Mouse (Mus musculus) thymus, adult 2 months (tissue): Measurements from ENCODE around the gene Mkks. TPM values are rescaled to one million over a fixed set of nuclear protein-coding genes. Genes with fewer than 3 reads are reported as not detected.

Experiments used
- DNase-seq: peaks from one replicate; pipeline ENCODE4 v3.0.0; 2021
- H3K27ac ChIP-seq: fragments of 200-500 bp; 2 replicates; pipeline ENCODE4 v1.5.1; 2012; ENCODE audit warnings: low read length, control low read depth; ENCODE audit not compliant: control insufficient read depth, insufficient read depth
- H3K27me3 ChIP-seq: fragments of 200-500 bp; 2 replicates; pipeline ENCODE4 v1.6.1; 2012; ENCODE audit warnings: mild to moderate bottlenecking, low read length, moderate library complexity, mixed read lengths; ENCODE audit not compliant: control insufficient read depth, insufficient read depth
- H3K36me3 ChIP-seq: fragments of 200-500 bp; 2 replicates; pipeline ENCODE4 v1.6.1; 2012; ENCODE audit warnings: mild to moderate bottlenecking, low read length, moderate library complexity; ENCODE audit not compliant: control insufficient read depth, insufficient read depth
- H3K4me1 ChIP-seq: fragments of 200-500 bp; replicated peaks from 2 replicates; pipeline ENCODE4 v1.6.1; 2012; ENCODE audit warnings: low read length; ENCODE audit not compliant: control insufficient read depth, insufficient read depth
- H3K4me3 ChIP-seq: fragments of 200-500 bp; 2 replicates; pipeline ENCODE4 v1.5.1; 2012; ENCODE audit warnings: mild to moderate bottlenecking, low read length, control low read depth, moderate library complexity; ENCODE audit not compliant: control insufficient read depth, insufficient read depth
- CTCF ChIP-seq: fragments of 200-500 bp; IDR thresholded peaks from 2 replicates; pipeline ENCODE4 v1.5.1; 2012; ENCODE audit warnings: mild to moderate bottlenecking, control low read depth, low read length, moderate library complexity, borderline replicate concordance; ENCODE audit not compliant: control insufficient read depth, poor library complexity, insufficient read depth; ENCODE audit errors: extremely low read depth
- POLR2A ChIP-seq: fragments of 200-500 bp; IDR thresholded peaks from 2 replicates; pipeline ENCODE4 v1.6.1; 2012; ENCODE audit warnings: mild to moderate bottlenecking, low read length, control low read depth, moderate library complexity; ENCODE audit not compliant: control insufficient read depth, poor library complexity, insufficient read depth; ENCODE audit errors: extremely low read depth
- WGBS: fragments of 180-500 bp; shearing (Covaris S2); methylation state at CpG from one replicate; pipeline ENCODE4 v1.1.7; 2018; 5-methylcytosine and 5-hydroxymethylcytosine counted together
- polyA plus RNA-seq: library from polyadenylated mRNA; depleted of rRNA; stranded (reverse); fragments of >200 nt; gene quantifications from 2 replicates; pipeline ENCODE4 v1.2.3, GENCODE M21; 2012; rRNA removed

The Mkks gene
- polyA plus RNA-seq, 1 experiment, result 4.6 TPM

GRCm38 (mm10) chr2:136837994-136838393, 53.2 kb downstream of the Mkks start:
- WGBS, result 78% methylated on average over 1 of the region's 1 CpGs
- Histone ChIP-seq H3K36me3 (no peaks in the 10 kb centered on the region), H3K27me3 (no peaks in the 10 kb centered on the region), H3K4me3 (no peak overlapping the region), H3K27ac (no peak overlapping the region), H3K4me1 (no peaks in the 10 kb centered on the region)
- TF ChIP-seq POLR2A (no peak), CTCF (no peak)
- no peak for DNase-seq

- no peak overlapping the region for H3K27ac ChIP-seq
- H3K4me1 ChIP-seq, result no peaks in the 10 kb centered on the region
- no peak for DNase-seq
- 81% methylated on average over 3 of the region's 3 CpGs for WGBS
- no peak overlapping the region for H3K4me3 ChIP-seq
- TF ChIP-seq CTCF, result no peak
- no peak for TF ChIP-seq POLR2A
- H3K36me3 ChIP-seq, result no peaks in the 10 kb centered on the region
- no peaks in the 10 kb centered on the region for H3K27me3 ChIP-seq
These were observed 55.3 kb downstream of the Mkks start for GRCm38 (mm10) chr2:136835882-136836281.

- H3K36me3 ChIP-seq, result no peaks in the 10 kb centered on the region
These were observed 56.5 kb downstream of the Mkks start for GRCm38 (mm10) chr2:136834715-136835075.

GRCm38 (mm10) chr2:136833976-136834714, 57.0 kb downstream of the Mkks start:
- DNase-seq, result no peak
- no peak overlapping the region for H3K4me3 ChIP-seq
- no peaks in the 10 kb centered on the region for H3K27me3 ChIP-seq
- no peaks in the 10 kb centered on the region for H3K36me3 ChIP-seq
- no peak for TF ChIP-seq POLR2A
- no peak for TF ChIP-seq CTCF
- 79% methylated on average over 3 of the region's 3 CpGs for WGBS
- no peaks in the 10 kb centered on the region for H3K4me1 ChIP-seq
- no peak overlapping the region for H3K27ac ChIP-seq

More at GRCm38 (mm10) chr2:136834715-136835075, 56.5 kb downstream of the Mkks start:
- Histone ChIP-seq H3K27me3 (no peaks in the 10 kb centered on the region), H3K27ac (no peak overlapping the region), H3K4me1 (no peaks in the 10 kb centered on the region), H3K4me3 (no peak overlapping the region)
- TF ChIP-seq CTCF, result no peak
- TF ChIP-seq POLR2A, result no peak
- WGBS, result 95% methylated on average over 1 of the region's 1 CpGs
- no peak for DNase-seq

- TF ChIP-seq POLR2A (no peak), CTCF (no peak)
- Histone ChIP-seq H3K4me3 (no peak overlapping the region), H3K27ac (no peak overlapping the region), H3K4me1 (no peaks in the 10 kb centered on the region), H3K36me3 (no peaks in the 10 kb centered on the region), H3K27me3 (no peaks in the 10 kb centered on the region)
- 78% methylated on average over 3 of the region's 3 CpGs for WGBS
- DNase-seq, result no peak
These were observed 58.3 kb downstream of the Mkks start for GRCm38 (mm10) chr2:136832936-136833335.

- Histone ChIP-seq H3K27me3 (no peaks in the 10 kb centered on the region), H3K27ac (no peak overlapping the region), H3K4me1 (no peaks in the 10 kb centered on the region), H3K4me3 (no peak overlapping the region), H3K36me3 (no peaks in the 10 kb centered on the region)
- no peak for DNase-seq
- 57% methylated on average over 4 of the region's 4 CpGs for WGBS
- TF ChIP-seq POLR2A (no peak), CTCF (no peak)
These were observed 63.6 kb downstream of the Mkks start for GRCm38 (mm10) chr2:136827612-136828011.

Other genes with a start within 250 kb of the Mkks start
- 0.08 TPM in 1 of 2 replicates, not detected in the other for gene Snap25, start 177.9 kb downstream of the Mkks start, polyA plus RNA-seq
- gene AL731706.2, start 5.7 kb downstream of the Mkks start, polyA plus RNA-seq, result not detected in 2 replicates
- 1.0 and 1.4 TPM in 2 replicates for gene Slx4ip, start 171 bp downstream of the Mkks start, polyA plus RNA-seq
- 7.5 and 8.0 TPM in 2 replicates for gene AL731706.1, start within 50 bp of the Mkks start, polyA plus RNA-seq
- 3.0 and 3.2 TPM in 2 replicates for gene Jag1, start 225.3 kb upstream of the Mkks start, polyA plus RNA-seq